Mouse (Mus musculus) liver, adult 10 weeks (tissue): ENCODE results near the gene Fam210b. TPM values are rescaled to one million over a fixed set of nuclear protein-coding genes. Genes with fewer than 3 reads are reported as not detected.

Source experiments
- polyA plus RNA-seq: library from polyadenylated mRNA; stranded (reverse); fragments of 350-450 nt; fragmentation: Illumina TruSeq; extraction: RNeasy Lipid Tissue Mini Kit (QIAGEN cat#74804); gene quantifications from one replicate; pipeline ENCODE4 v1.2.3, GENCODE M21; 2014; ENCODE audit warnings: low read depth, low replicate concordance

Gene Fam210b
- polyA plus RNA-seq, result 61.6 TPM

GRCm38 (mm10) chr2:172345258-172345738 is at the start of gene Fam210b:
TSS of gene Fam210b (plus strand) at chr2:172345565.

GRCm38 (mm10) chr2:172370411-172371223 is 25.3 kb downstream of the Fam210b start, which contains the start of the genes Aurka and Cstf1:
TSS of gene Aurka (minus strand) at chr2:172370535.
TSS of gene Cstf1 (plus strand) at chr2:172370681.

GRCm38 (mm10) chr2:172393391-172394051 is 48.2 kb downstream of the Fam210b start, which contains the start of gene Cass4:
TSS of gene Cass4 (plus strand) at chr2:172393794.

Other genes starting within 250 kb of the Fam210b start
- not detected for gene Mc3r, start 97.1 kb upstream of the Fam210b start, polyA plus RNA-seq
- 0.29 TPM for gene Aurka, start 25.0 kb downstream of the Fam210b start, polyA plus RNA-seq
- 3.0 TPM for gene Cstf1, start 25.1 kb downstream of the Fam210b start, polyA plus RNA-seq
- gene Cass4, start 48.2 kb downstream of the Fam210b start, polyA plus RNA-seq, result not detected
- gene Rtf2, start 95.0 kb downstream of the Fam210b start, polyA plus RNA-seq, result 6.2 TPM
- not detected for gene Gcnt7, start 113.0 kb downstream of the Fam210b start, polyA plus RNA-seq
- not detected for gene Fam209, start 127.0 kb downstream of the Fam210b start, polyA plus RNA-seq
- not detected for gene Tfap2c, start 204.0 kb downstream of the Fam210b start, polyA plus RNA-seq